Mouse (Mus musculus) liver, embryonic 14.5 days (tissue): ENCODE results near the gene Nhlh2. TPM values are rescaled to one million over a fixed set of nuclear protein-coding genes. Genes with fewer than 3 reads are reported as not detected.

Experiments
- ATAC-seq: fragments of 200-750 bp; cut with Nextera tagmentation; 2 replicates; pipeline ENCODE4 v1.8.0; 2017; ENCODE audit warnings: moderate number of reproducible peaks, mild to moderate bottlenecking, moderate library complexity; ENCODE audit not compliant: insufficient read depth
- DNase-seq, 3 experiments: peaks; one replicate each; pipeline ENCODE4 v3.0.0-alpha.2; 2012 to 2013; ENCODE audit warnings: low read depth in 3 of 3, low spot score in 3 of 3
- H3K27ac ChIP-seq: fragments of 300-500 bp; sonication (generic); 2 replicates; pipeline ENCODE4 v1.5.1; 2014; ENCODE audit warnings: moderate library complexity, mild to moderate bottlenecking, control low read depth, inconsistent platforms
- H3K27me3 ChIP-seq: fragments of 300-500 bp; sonication (generic); 2 replicates; pipeline ENCODE4 v1.6.1; 2014; ENCODE audit warnings: mild to moderate bottlenecking, low read length, moderate library complexity; ENCODE audit not compliant: control insufficient read depth, insufficient read depth
- H3K36me3 ChIP-seq: fragments of 300-500 bp; sonication (generic); replicated peaks from 2 replicates; pipeline ENCODE4 v1.6.1; 2014; ENCODE audit warnings: low read depth; ENCODE audit not compliant: control insufficient read depth, insufficient read depth
- H3K4me1 ChIP-seq, 2 experiments: fragments of 200-500 bp in 1 of 2; fragments of 300-500 bp in 1 of 2; sonication (generic) in 1 of 2; replicated peaks; 2 replicates each; pipeline ENCODE4 v1.6.1; 2012 to 2014; ENCODE audit warnings: antibody characterized with exemption in 1 of 2, inconsistent platforms in 1 of 2, low read length in 1 of 2; ENCODE audit not compliant: control insufficient read depth in 2 of 2, insufficient read depth in 2 of 2
- H3K4me2 ChIP-seq: fragments of 300-500 bp; sonication (generic); 2 replicates; pipeline ENCODE4 v1.6.1; 2014; ENCODE audit warnings: low read depth, mild to moderate bottlenecking, control low read depth, moderate library complexity
- H3K4me3 ChIP-seq, 2 experiments: fragments of 200-500 bp in 1 of 2; fragments of 300-500 bp in 1 of 2; sonication (generic) in 1 of 2; 2 replicates each; pipeline ENCODE4 v1.5.1; 2012 to 2014; ENCODE audit warnings: low read depth in 2 of 2, low read length in 2 of 2, mild to moderate bottlenecking in 2 of 2, control low read depth in 1 of 2, inconsistent platforms in 1 of 2, moderate library complexity in 1 of 2; ENCODE audit not compliant: insufficient read depth in 1 of 2
- H3K9ac ChIP-seq: fragments of 300-500 bp; sonication (generic); replicated peaks from 2 replicates; pipeline ENCODE4 v1.6.1; 2014; ENCODE audit warnings: mild to moderate bottlenecking, control low read depth, moderate library complexity
- H3K9me3 ChIP-seq: fragments of 300-500 bp; sonication (generic); 2 replicates; pipeline ENCODE4 v1.6.1; 2016; ENCODE audit warnings: low read length, mixed read lengths; ENCODE audit not compliant: control insufficient read depth
- CTCF ChIP-seq: IDR thresholded peaks from 2 replicates; pipeline ENCODE4 v1.5.1; 2016; ENCODE audit warnings: antibody characterized with exemption, low read depth, control low read depth
- EP300 ChIP-seq: IDR thresholded peaks from 2 replicates; pipeline ENCODE4 v1.6.1; 2016; ENCODE audit warnings: antibody characterized with exemption, low read depth
- WGBS: fragments of 180-500 bp; shearing (Covaris S2); extraction: QIAGEN DNeasy Blood & Tissue Kit; methylation state at CpG from one replicate; pipeline ENCODE4 v1.1.7; 2014; ENCODE audit not compliant: insufficient replicate concordance; 5-methylcytosine and 5-hydroxymethylcytosine counted together
- polyA plus RNA-seq, 2 experiments: library from polyadenylated mRNA; depleted of rRNA in 1 of 2; stranded (reverse) in 1 of 2; unstranded in 1 of 2; fragments of >200 nt; fragmentation: Nextera tagmentation in 1 of 2; extraction: Ambion mirVana in 1 of 2; gene quantifications; 2 replicates each; pipeline versions ENCODE4 v1.2.1 to v1.2.3; 2012 to 2014

Gene Nhlh2
- polyA plus RNA-seq, 2 experiments: not detected

DNA sequence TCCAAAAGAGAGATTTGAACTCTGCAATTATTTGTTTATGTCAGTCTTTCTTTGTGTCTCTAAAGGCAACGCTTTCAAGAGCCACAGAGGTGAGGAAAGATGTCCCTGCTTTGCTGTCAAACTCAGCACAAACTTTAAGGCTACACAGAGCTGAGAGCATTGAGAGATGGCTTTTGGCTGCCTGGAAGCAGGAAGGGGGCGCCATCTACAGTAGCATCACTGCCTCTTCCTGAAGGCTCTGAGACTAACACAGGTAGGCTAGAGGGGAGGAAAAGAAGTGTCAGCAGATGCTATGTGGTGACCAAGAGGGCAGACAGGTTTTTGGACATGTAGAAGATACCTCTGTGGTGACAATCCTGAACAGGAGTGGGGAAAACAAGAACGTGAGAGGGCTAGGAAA is 35.2 kb downstream of the Nhlh2 start:
- Histone ChIP-seq H3K9ac (no peak overlapping the region), H3K36me3 (no peaks in the 10 kb centered on the region), H3K4me1 (no peaks in the 10 kb centered on the region), H3K4me2 (no peak overlapping the region), H3K4me3 (no peak overlapping the region), H3K27ac (no peak overlapping the region), H3K27me3 (no peaks in the 10 kb centered on the region), H3K9me3 (no peaks in the 10 kb centered on the region)
- TF ChIP-seq EP300 (no peak), CTCF (peak; percentile 35)
- DNase-seq: no peak
- WGBS: 27% methylated on average over 3 of the region's 3 CpGs
- ATAC-seq: no peak

DNA sequence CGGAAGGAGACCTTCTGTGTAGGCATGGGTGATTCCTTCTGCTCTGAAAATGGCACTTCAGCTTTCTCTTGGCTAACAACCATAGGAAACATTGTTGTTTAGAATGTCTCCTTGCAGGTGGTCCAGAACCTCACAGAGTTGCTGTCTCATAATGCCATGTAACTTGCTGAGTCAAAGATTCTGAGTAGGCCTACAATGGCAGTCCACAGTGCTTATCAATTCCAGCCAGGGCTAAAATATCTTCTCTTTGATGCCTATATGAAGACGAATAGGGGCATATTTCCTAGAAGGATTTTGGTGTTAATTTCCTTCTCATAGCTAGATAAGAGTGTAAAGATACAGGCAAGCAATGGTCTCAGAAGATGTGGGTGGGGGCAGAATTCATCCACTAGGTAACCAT is 37.7 kb downstream of the Nhlh2 start:
- ATAC-seq: no peak
- no peaks in the 10 kb centered on the region for H3K4me1 ChIP-seq
- H3K4me2 ChIP-seq: no peak overlapping the region
- no peak for DNase-seq
- TF ChIP-seq EP300 (no peak), CTCF (no peak)
- H3K9me3 ChIP-seq: no peaks in the 10 kb centered on the region
- H3K4me3 ChIP-seq: no peak overlapping the region
- no peak overlapping the region for H3K9ac ChIP-seq
- 48% methylated on average over 2 of the region's 2 CpGs for WGBS
- H3K27ac ChIP-seq: no peak overlapping the region
- no peaks in the 10 kb centered on the region for H3K27me3 ChIP-seq
- H3K36me3 ChIP-seq: no peaks in the 10 kb centered on the region

DNA sequence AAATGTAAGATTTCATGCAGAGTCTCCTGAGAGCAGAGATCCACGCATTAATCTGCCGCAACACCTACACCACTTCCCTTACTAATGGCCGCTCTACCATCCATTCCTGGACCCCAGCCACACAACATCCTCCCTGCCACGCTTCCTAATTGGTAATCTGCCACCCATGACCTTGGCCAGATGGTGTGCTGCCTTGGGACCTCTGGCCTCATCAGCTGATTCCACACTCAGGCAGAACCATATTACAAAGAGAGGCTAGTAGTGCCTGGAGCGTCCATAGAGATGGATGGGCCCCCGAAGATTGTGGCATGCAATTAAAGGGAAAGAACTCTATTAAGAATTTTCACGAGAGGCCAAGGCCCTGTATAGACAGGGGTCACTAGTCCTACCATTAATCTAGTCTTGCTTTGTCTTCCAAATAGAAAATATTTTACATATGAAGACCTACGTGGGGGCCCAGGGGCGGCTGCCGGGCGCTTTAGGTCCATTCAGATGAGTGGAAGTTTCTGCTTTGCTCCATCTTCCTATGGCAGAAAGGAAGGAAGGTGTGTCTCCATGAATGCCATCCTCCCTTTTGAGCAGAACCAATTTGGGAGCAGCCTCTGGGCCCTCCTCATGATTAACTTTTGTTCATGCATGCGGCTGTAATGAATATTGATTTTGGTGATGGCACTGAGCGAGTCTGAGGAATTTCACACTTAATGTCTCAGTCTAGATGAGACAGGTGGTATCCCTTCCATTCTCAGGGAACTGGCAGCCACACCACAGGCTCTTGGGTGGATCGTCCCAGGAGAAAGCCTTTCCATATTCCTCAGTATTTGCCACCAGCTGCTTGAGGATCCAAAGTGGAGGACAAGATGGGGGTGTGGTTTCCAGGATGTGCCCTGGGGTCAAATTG is 39.6 kb downstream of the Nhlh2 start:
- no peaks in the 10 kb centered on the region for H3K36me3 ChIP-seq
- no peaks in the 10 kb centered on the region for H3K4me1 ChIP-seq
- DNase-seq (no peak), ATAC-seq (no peak)
- H3K27me3 ChIP-seq: no peaks in the 10 kb centered on the region
- H3K27ac ChIP-seq: no peak overlapping the region
- H3K9me3 ChIP-seq: no peaks in the 10 kb centered on the region
- no peak overlapping the region for H3K4me2 ChIP-seq
- WGBS: 75% methylated on average over 14 of the region's 14 CpGs
- H3K4me3 ChIP-seq: no peak overlapping the region
- no peak for TF ChIP-seq CTCF
- no peak for TF ChIP-seq EP300
- no peak overlapping the region for H3K9ac ChIP-seq

DNA sequence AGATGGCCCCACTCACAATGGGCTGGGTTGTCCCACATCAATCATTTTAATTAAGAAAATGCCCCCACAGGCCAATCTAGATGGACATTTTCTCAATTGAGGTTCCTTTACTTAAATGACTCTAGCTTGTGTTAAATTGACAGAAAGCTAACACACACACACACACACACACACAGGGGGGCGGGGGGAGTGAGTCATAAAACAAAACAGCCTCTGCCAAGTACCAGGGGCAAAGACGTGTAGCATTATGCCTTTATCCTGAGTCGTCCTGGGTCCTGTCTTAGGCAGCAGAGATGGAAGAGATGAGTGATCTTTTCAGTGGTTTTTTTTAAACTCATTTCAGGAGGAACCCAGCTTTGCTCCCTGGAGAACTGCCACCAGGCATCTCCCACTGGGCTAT is 42.2 kb downstream of the Nhlh2 start:
- 38% methylated on average over 3 of the region's 3 CpGs for WGBS
- no peak for ATAC-seq
- H3K27ac ChIP-seq: no peak overlapping the region

DNA sequence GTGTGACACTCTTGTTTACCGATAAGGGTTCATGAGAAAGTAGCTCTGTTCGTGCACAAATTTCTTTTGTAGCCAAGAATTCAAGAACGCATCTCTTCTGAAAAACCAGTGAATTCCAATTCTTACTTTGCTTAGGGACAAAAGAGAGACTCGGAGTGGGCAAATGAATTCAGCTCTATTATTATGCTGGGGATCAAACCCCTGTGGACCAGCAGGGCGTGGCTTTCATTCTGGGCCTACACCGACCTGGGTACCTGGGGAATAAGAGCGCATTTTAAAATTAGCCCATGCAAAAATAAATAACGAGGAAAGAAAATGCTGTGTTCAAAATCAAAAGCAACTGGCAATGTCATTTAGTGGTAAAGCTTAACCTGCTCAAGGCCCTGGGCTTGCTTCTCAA is 43.4 kb downstream of the Nhlh2 start:
- H3K4me2 ChIP-seq: no peak overlapping the region
- no peak overlapping the region for H3K27ac ChIP-seq
- no peaks in the 10 kb centered on the region for H3K36me3 ChIP-seq
- DNase-seq (no peak), ATAC-seq (no peak)
- WGBS: 54% methylated on average over 8 of the region's 8 CpGs
- H3K4me1 ChIP-seq: no peaks in the 10 kb centered on the region
- no peak for TF ChIP-seq CTCF
- no peak for TF ChIP-seq EP300
- no peaks in the 10 kb centered on the region for H3K27me3 ChIP-seq
- no peak overlapping the region for H3K9ac ChIP-seq
- H3K9me3 ChIP-seq: no peaks in the 10 kb centered on the region
- no peak overlapping the region for H3K4me3 ChIP-seq

More for the DNA sequence above, 42.2 kb downstream of the Nhlh2 start:
- Histone ChIP-seq H3K9me3 (no peaks in the 10 kb centered on the region), H3K27me3 (no peaks in the 10 kb centered on the region), H3K9ac (no peak overlapping the region), H3K4me1 (no peaks in the 10 kb centered on the region), H3K4me2 (no peak overlapping the region), H3K4me3 (no peak overlapping the region), H3K36me3 (no peaks in the 10 kb centered on the region)
- no peak for DNase-seq
- TF ChIP-seq EP300 (no peak), CTCF (no peak)
